Mouse (Mus musculus) liver, embryonic 16.5 days (tissue): ENCODE measurements around the gene Olfr623. TPM values are rescaled to one million over a fixed set of nuclear protein-coding genes. Genes with fewer than 3 reads are reported as not detected.

ENCODE experiments used
- ATAC-seq: fragments of 200-750 bp; cut with Nextera tagmentation; 2 replicates; pipeline ENCODE4 v1.8.0; 2017; ENCODE audit warnings: low read depth, mild to moderate bottlenecking, moderate number of reproducible peaks, moderate library complexity
- H3K27ac ChIP-seq: fragments of 300-500 bp; sonication (generic); 2 replicates; pipeline ENCODE4 v1.5.1; 2014; ENCODE audit warnings: mild to moderate bottlenecking, low read length
- H3K27me3 ChIP-seq: fragments of 300-500 bp; sonication (generic); 2 replicates; pipeline ENCODE4 v1.6.1; 2014; ENCODE audit warnings: low read depth, low read length, mixed read lengths; ENCODE audit not compliant: control insufficient read depth, insufficient read depth
- H3K36me3 ChIP-seq: fragments of 300-500 bp; sonication (generic); 2 replicates; pipeline ENCODE4 v1.6.1; 2014; ENCODE audit warnings: mild to moderate bottlenecking; ENCODE audit not compliant: control insufficient read depth, insufficient read depth
- H3K4me1 ChIP-seq: fragments of 300-500 bp; sonication (generic); 2 replicates; pipeline ENCODE4 v1.6.1; 2014; ENCODE audit warnings: low read depth, low read length, mixed read lengths; ENCODE audit not compliant: control insufficient read depth
- H3K4me2 ChIP-seq: fragments of 300-500 bp; sonication (generic); 2 replicates; pipeline ENCODE4 v1.6.1; 2014; ENCODE audit warnings: low read depth, low read length, mixed read lengths
- H3K4me3 ChIP-seq: fragments of 300-500 bp; sonication (generic); 2 replicates; pipeline ENCODE4 v1.5.1; 2014; ENCODE audit warnings: low read depth, mild to moderate bottlenecking, low read length
- H3K9ac ChIP-seq: fragments of 300-500 bp; sonication (generic); 2 replicates; pipeline ENCODE4 v1.6.1; 2014; ENCODE audit warnings: low read depth, low read length
- H3K9me3 ChIP-seq: fragments of 300-500 bp; sonication (generic); replicated peaks from 2 replicates; pipeline ENCODE4 v1.6.1; 2016; ENCODE audit warnings: low read length; ENCODE audit not compliant: control insufficient read depth
- WGBS: fragments of 180-500 bp; shearing (Covaris S2); extraction: QIAGEN DNeasy Blood & Tissue Kit; methylation state at CpG from one replicate; pipeline ENCODE4 v1.1.7; 2014; ENCODE audit not compliant: insufficient replicate concordance; 5-methylcytosine and 5-hydroxymethylcytosine counted together
- polyA plus RNA-seq: library from polyadenylated mRNA; unstranded; fragments of >200 nt; fragmentation: Nextera tagmentation; extraction: Ambion mirVana; gene quantifications from 2 replicates; pipeline ENCODE4 v1.2.1, GENCODE M21; 2015

Gene Olfr623
- not detected in 2 replicates for polyA plus RNA-seq

DNA sequence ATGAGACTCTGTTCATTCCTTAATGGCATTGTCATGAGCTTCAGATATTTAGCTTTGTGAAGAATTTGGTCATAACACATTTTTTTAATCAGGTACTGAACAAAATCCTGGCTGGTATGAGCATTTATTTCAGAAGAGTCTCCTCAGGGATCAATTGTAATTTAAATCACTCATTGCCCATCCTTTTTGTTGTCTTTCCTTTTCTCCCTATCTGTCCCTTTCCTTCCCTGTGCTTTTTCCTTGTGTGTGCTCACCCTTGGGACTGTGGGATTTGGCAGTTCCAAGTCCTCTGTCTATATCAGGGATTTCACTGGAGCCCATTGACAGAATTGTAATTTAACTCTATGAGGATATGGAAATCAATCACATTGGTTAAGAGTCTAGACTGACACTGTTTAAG, at the start of gene Olfr623:
Gene Olfr623, minus strand, starts transcription at position 101 of the 400 bp plus-strand sequence.
- no peak within 1 kb of the TSS for H3K4me3 ChIP-seq
- no peaks in the 10 kb centered on the region for H3K4me1 ChIP-seq
- no peak within 1 kb of the TSS for H3K9ac ChIP-seq
- H3K9me3 ChIP-seq: no peaks in the 10 kb centered on the region
- no peak within 1 kb of the TSS for H3K27ac ChIP-seq
- H3K27me3 ChIP-seq: no peaks in the 10 kb centered on the region
- no peak for ATAC-seq
- no peaks in the 10 kb centered on the region for H3K36me3 ChIP-seq
- H3K4me2 ChIP-seq: no peak within 1 kb of the TSS

DNA sequence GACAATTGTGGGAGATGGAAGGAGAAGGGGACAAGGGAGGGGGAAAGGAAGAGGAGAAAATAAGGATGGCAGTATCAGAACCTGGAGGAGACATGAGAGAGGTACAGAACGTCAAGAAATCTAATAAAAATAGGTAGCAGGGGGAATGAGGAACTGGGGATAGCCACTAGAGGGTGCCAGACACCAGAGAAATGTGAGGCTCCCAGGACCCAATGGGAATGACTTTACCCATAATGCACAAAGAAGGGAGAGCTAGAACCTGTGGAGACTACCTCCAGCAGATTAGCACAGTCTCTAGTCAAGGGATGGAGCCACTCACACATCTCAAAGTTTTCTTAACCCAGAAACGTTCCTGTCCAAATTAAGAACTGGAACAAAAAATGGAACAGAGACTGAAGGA, 48.5 kb upstream of the Olfr623 start:
- H3K27me3 ChIP-seq: no peaks in the 10 kb centered on the region
- 11% methylated on average over 2 of the region's 2 CpGs for WGBS
- ATAC-seq: peak; percentile 30; the same call in 1 of the 2 replicates

DNA sequence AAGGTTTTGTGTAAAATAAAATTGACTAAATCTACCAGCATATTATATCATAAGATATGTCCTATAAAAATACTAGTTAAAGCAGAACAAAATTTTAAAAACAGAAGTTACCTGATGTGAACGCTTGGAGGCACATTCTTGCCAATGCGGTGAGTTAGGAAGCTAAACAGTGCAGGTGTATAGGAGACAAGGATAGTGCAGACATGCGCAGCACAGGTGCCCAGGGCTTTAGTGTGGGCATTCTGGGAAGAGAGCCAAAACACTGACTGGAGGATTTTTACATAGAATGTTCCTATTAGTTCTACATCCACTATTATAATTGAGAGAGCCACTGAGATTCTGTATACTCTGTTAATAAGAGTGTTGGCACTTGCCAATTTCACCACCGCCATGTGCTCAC, 36.0 kb upstream of the Olfr623 start:
- Histone ChIP-seq H3K4me1 (no peaks in the 10 kb centered on the region), H3K27me3 (no peaks in the 10 kb centered on the region), H3K9me3 (no peaks in the 10 kb centered on the region), H3K36me3 (no peaks in the 10 kb centered on the region), H3K27ac (no peak overlapping the region), H3K4me3 (no peak overlapping the region), H3K9ac (no peak overlapping the region), H3K4me2 (no peak overlapping the region)
- ATAC-seq: no peak
- WGBS: 71% methylated on average over 4 of the region's 4 CpGs

More for the DNA sequence above, 48.5 kb upstream of the Olfr623 start:
- Histone ChIP-seq H3K4me2 (no peak overlapping the region), H3K9me3 (no peaks in the 10 kb centered on the region), H3K27ac (no peak overlapping the region), H3K9ac (no peak overlapping the region), H3K4me3 (no peak overlapping the region), H3K4me1 (no peaks in the 10 kb centered on the region), H3K36me3 (no peaks in the 10 kb centered on the region)

DNA sequence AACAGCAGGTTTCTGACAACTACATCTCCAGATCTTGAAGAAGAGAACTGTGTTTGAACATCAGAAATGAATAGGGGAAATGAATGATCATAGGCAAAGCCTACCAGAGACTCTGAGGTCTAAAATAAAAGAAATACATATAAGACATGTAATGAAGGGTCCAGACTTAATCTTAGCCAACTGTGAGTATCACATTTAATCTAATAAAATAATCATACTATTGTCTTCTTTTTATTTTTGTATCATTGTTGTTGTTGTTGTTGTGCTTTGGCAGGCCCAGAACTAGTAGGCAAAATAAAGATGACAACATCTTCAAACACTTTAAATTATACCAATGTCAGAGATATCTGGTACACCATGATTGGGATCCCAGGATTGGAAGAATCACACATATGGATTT, 18.9 kb upstream of the Olfr623 start, which contains the start of gene Olfr625-ps1:
Gene Olfr625-ps1, plus strand, starts transcription at position 301 of the 400 bp plus-strand sequence.
- Histone ChIP-seq H3K27me3 (no peaks in the 10 kb centered on the region), H3K9ac (no peak within 1 kb of the TSS), H3K4me3 (no peak within 1 kb of the TSS), H3K36me3 (no peaks in the 10 kb centered on the region), H3K27ac (no peak within 1 kb of the TSS), H3K4me2 (no peak within 1 kb of the TSS), H3K9me3 (no peaks in the 10 kb centered on the region), H3K4me1 (no peaks in the 10 kb centered on the region)
- no peak for ATAC-seq

DNA sequence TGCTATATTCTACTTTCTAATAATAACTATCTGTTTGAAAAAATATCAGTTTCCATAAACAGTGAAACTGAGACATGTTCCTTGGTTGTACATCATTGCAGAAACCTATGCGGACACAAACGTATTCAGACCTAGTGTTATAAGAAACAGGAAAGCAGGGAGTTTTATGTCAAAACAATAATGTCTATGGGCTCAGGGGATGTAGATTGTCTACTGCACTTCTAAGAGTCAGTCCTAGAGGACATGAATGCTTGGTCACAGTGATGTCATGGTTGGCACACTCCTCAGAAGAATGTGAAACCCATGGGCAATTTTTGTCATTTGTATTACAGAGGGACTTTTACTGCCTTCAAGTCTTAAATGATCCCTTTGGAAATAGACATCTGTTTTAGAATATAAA, 7.6 kb upstream of the Olfr623 start, which contains the start of gene Olfr624:
Gene Olfr624, minus strand, starts transcription at position 101 of the 400 bp plus-strand sequence.
- no peaks in the 10 kb centered on the region for H3K27me3 ChIP-seq
- no peak within 1 kb of the TSS for H3K27ac ChIP-seq
- WGBS: 72% methylated on average over 2 of the region's 2 CpGs
- H3K4me1 ChIP-seq: no peaks in the 10 kb centered on the region
- H3K36me3 ChIP-seq: no peaks in the 10 kb centered on the region
- H3K4me2 ChIP-seq: no peak within 1 kb of the TSS
- H3K4me3 ChIP-seq: no peak within 1 kb of the TSS
- H3K9ac ChIP-seq: no peak within 1 kb of the TSS
- ATAC-seq: no peak
- H3K9me3 ChIP-seq: no peaks in the 10 kb centered on the region

DNA sequence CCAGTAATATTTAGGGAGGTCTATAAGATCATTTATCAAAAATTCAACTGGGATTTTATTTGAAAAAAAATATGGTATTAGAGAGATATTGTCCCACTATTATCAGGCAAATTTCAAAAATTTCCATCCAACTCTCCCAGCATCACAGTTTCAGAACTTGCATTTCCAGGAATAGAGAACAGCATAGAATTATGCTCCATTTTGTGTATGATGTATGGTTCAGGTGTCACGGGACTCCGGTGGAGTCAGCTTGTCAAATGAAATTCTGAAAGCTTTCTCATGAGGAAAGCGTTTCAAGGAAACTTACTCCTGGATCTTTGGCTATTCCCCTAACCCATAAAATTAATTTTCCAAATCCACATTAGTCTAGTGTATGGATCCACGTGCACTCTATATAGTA, 19.4 kb downstream of the Olfr623 start:
- no peaks in the 10 kb centered on the region for H3K4me1 ChIP-seq
- H3K9me3 ChIP-seq: no peaks in the 10 kb centered on the region
- no peak overlapping the region for H3K27ac ChIP-seq
- H3K4me3 ChIP-seq: no peak overlapping the region
- H3K9ac ChIP-seq: no peak overlapping the region
- no peaks in the 10 kb centered on the region for H3K36me3 ChIP-seq
- ATAC-seq: no peak
- no peak overlapping the region for H3K4me2 ChIP-seq
- H3K27me3 ChIP-seq: no peaks in the 10 kb centered on the region
- WGBS: 61% methylated on average over 4 of the region's 4 CpGs

DNA sequence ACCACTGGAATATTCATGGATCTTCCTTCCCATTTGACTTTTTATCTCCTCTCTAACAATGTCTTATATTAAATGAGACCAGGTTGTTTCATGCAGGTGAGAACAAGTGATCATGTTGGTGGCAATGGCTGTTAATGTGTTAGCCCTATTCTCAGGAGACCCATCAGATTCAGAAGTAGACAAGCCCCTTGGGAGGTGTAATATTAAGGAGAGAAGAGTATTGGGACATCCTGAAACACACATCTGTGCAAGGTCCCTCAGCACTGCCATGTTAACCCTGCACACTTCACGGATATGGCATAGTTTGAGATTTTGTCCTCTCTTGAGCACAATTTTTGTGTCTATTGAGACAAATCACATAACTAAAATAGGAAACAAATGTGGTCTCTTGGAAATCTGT, 20.9 kb downstream of the Olfr623 start, which contains the start of gene Olfr622:
Gene Olfr622, minus strand, starts transcription at position 101 of the 400 bp plus-strand sequence.
- WGBS: 49% methylated on average over 1 of the region's 1 CpGs
- ATAC-seq: no peak
- Histone ChIP-seq H3K36me3 (no peaks in the 10 kb centered on the region), H3K4me1 (no peaks in the 10 kb centered on the region), H3K4me2 (no peak within 1 kb of the TSS), H3K9ac (no peak within 1 kb of the TSS), H3K27ac (no peak within 1 kb of the TSS), H3K4me3 (no peak within 1 kb of the TSS), H3K9me3 (no peaks in the 10 kb centered on the region), H3K27me3 (no peaks in the 10 kb centered on the region)

DNA sequence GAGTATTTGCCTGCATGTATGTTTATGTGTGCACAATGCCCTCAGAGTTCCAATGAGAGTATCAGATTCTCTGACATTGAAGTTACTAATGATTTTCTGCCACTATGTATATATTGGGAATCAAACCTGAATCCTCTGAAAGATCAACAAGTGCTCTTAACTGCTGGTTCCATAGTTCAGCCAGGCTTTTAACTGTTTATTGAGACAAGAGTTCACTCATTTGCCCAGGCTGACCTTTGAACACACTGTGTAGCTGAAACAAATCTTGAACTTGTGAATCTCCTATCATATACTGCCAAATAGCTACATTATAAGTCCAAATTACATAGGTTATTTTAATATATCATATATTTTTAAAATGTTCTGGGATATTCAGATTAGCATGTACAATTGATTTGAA, 26.7 kb downstream of the Olfr623 start:
- no peak for ATAC-seq

DNA sequence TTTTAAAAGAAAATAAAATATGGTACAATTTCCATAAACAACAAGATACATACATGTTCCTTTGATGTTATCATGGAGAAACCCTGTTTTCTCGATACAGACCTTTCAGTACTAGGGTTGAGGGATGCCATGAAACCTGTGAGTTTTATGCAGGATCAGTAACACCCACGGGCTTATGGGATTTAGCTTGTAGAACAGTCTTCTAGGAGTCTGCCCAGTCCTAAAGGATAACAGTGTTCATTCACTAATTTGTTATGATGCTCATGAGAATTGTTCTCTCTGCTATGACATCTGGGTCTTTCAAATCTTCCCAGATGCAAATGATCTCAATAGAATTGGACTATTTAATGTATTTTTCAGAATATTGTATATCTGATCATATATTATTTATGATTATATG, 51.1 kb downstream of the Olfr623 start, which contains the start of gene Olfr620:
Gene Olfr620, minus strand, starts transcription at position 101 of the 400 bp plus-strand sequence.
- no peak within 1 kb of the TSS for H3K4me3 ChIP-seq
- WGBS: 44% methylated on average over 2 of the region's 2 CpGs
- ATAC-seq: no peak
- H3K4me1 ChIP-seq: no peaks in the 10 kb centered on the region
- no peak within 1 kb of the TSS for H3K4me2 ChIP-seq
- no peaks in the 10 kb centered on the region for H3K9me3 ChIP-seq
- H3K27ac ChIP-seq: no peak within 1 kb of the TSS
- no peak within 1 kb of the TSS for H3K9ac ChIP-seq
- no peaks in the 10 kb centered on the region for H3K27me3 ChIP-seq
- H3K36me3 ChIP-seq: no peaks in the 10 kb centered on the region

More for the DNA sequence above, 26.7 kb downstream of the Olfr623 start:
- H3K36me3 ChIP-seq: no peaks in the 10 kb centered on the region
- no peaks in the 10 kb centered on the region for H3K4me1 ChIP-seq
- no peaks in the 10 kb centered on the region for H3K27me3 ChIP-seq
- no peak overlapping the region for H3K4me2 ChIP-seq
- no peak overlapping the region for H3K27ac ChIP-seq
- no peak overlapping the region for H3K9ac ChIP-seq
- no peaks in the 10 kb centered on the region for H3K9me3 ChIP-seq
- H3K4me3 ChIP-seq: no peak overlapping the region
